13 mouse cellular contexts compared by ENCODE assay signal in genomic region chr2:109208032-109208431, GRCm38 (mm10).
"Had no signal": no experiment of that assay in that cellular context is flagged by ENCODE, and none has a peak within 500 bp of the region (broad histone marks: within the 10 kb centered on the region; RNA-seq: fewer than 3 reads in every experiment).

No protein-coding gene starts in this region.

- DNase-seq: lung, adult 18-20 months; lung, embryonic 14.5 days; lung, postnatal 10 days; lung, postnatal 4 days; midbrain, embryonic 14.5 days; retina, postnatal 1 day; right cerebral cortex, postnatal 25 days; right cerebral cortex, postnatal 4 days; spleen, adult 18-20 months; thymus, adult 18-20 months; thymus, postnatal 14 days; thymus, postnatal 36 days had no signal

- ATAC-seq: midbrain, embryonic 16.5 days had no signal
